Mouse (Mus musculus) CD4-positive naive resting alpha-beta T cell, adult 76 days (primary cell): ENCODE results near the gene Gm5622. TPM values are rescaled to one million over a fixed set of nuclear protein-coding genes. Genes with fewer than 3 reads are reported as not detected.

ENCODE experiments used
- total RNA-seq: library from RNA; stranded (reverse); gene quantifications from one replicate; pipeline ENCODE4 v1.2.4, GENCODE M21; 2023

The Gm5622 gene
- not detected for total RNA-seq

GRCm38 (mm10) chr14:51552490-51552889, at the start of gene Gm5622:
TSS of gene Gm5622 (plus strand) at chr14:51552790.

GRCm38 (mm10) chr14:51573963-51574362, 21.4 kb downstream of the Gm5622 start, which contains the start of gene Gm17175:
TSS of gene Gm17175 (minus strand) at chr14:51574063.

GRCm38 (mm10) chr14:51592039-51592438, 39.4 kb downstream of the Gm5622 start, which contains the start of gene Gm17174:
TSS of gene Gm17174 (minus strand) at chr14:51592139.

GRCm38 (mm10) chr14:51611210-51611609, 58.6 kb downstream of the Gm5622 start, which contains the start of gene Gm17078:
TSS of gene Gm17078 (minus strand) at chr14:51611310.

GRCm38 (mm10) chr14:51635566-51635965, 83.0 kb downstream of the Gm5622 start, which contains the start of gene Gm4181:
TSS of gene Gm4181 (minus strand) at chr14:51635666.

GRCm38 (mm10) chr14:51695368-51695767, 142.8 kb downstream of the Gm5622 start, which contains the start of gene Gm17079:
TSS of gene Gm17079 (minus strand) at chr14:51695468.

Other genes starting within 250 kb of the Gm5622 start
- not detected for gene Gm7247, start 191.0 kb upstream of the Gm5622 start, total RNA-seq
- gene Vmn2r88, start 142.0 kb upstream of the Gm5622 start, total RNA-seq: not detected
- gene Vmn2r89, start 100.9 kb upstream of the Gm5622 start, total RNA-seq: not detected
- gene Gm17175, start 21.3 kb downstream of the Gm5622 start, total RNA-seq: not detected
- not detected for gene Gm17174, start 39.3 kb downstream of the Gm5622 start, total RNA-seq
- not detected for gene Gm17078, start 58.5 kb downstream of the Gm5622 start, total RNA-seq
- gene Gm4181, start 82.9 kb downstream of the Gm5622 start, total RNA-seq: not detected
- not detected for gene Gm17079, start 142.7 kb downstream of the Gm5622 start, total RNA-seq
- gene Gm5800, start 164.4 kb downstream of the Gm5622 start, total RNA-seq: not detected
- gene Ang4, start 220.8 kb downstream of the Gm5622 start, total RNA-seq: not detected
- gene AY358078, start 247.3 kb downstream of the Gm5622 start, total RNA-seq: not detected